Mouse (Mus musculus) limb, embryonic 11.5 days (tissue): ENCODE measurements around the gene Rap1a. TPM values are rescaled to one million over a fixed set of nuclear protein-coding genes. Genes with fewer than 3 reads are reported as not detected.
A peak's percentile ranks its signal among the peaks of the same experiment; 100 is the strongest.

Experiments used
- ATAC-seq: fragments of 200-750 bp; cut with Nextera tagmentation; 2 replicates; pipeline ENCODE4 v1.8.0; 2017; ENCODE audit warnings: low read depth; ENCODE audit not compliant: insufficient number of reproducible peaks, low FRiP score, low TSS enrichment
- DNase-seq: peaks from one replicate; pipeline ENCODE4 v3.0.0-alpha.2; 2015; ENCODE audit warnings: low spot score
- H3K27ac ChIP-seq: fragments of 300-500 bp; sonication (generic); replicated peaks from 2 replicates; pipeline ENCODE4 v1.5.1; 2014; ENCODE audit warnings: low read depth, mild to moderate bottlenecking, low read length
- H3K27me3 ChIP-seq: fragments of 300-500 bp; sonication (generic); 2 replicates; pipeline ENCODE4 v1.6.1; 2014; ENCODE audit warnings: mild to moderate bottlenecking, low read length, mixed read lengths; ENCODE audit not compliant: control insufficient read depth, insufficient read depth
- H3K36me3 ChIP-seq: fragments of 300-500 bp; sonication (generic); 2 replicates; pipeline ENCODE4 v1.6.1; 2014; ENCODE audit warnings: mild to moderate bottlenecking, low read length, moderate library complexity, mixed read lengths; ENCODE audit not compliant: control insufficient read depth, insufficient read depth
- H3K4me1 ChIP-seq: fragments of 300-500 bp; sonication (generic); 2 replicates; pipeline ENCODE4 v1.6.1; 2014; ENCODE audit warnings: low read length, mixed read lengths; ENCODE audit not compliant: control insufficient read depth, insufficient read depth
- H3K4me2 ChIP-seq: fragments of 300-500 bp; sonication (generic); 2 replicates; pipeline ENCODE4 v1.6.1; 2014; ENCODE audit warnings: low read depth, mild to moderate bottlenecking, moderate library complexity; ENCODE audit not compliant: severe bottlenecking
- H3K4me3 ChIP-seq: fragments of 300-500 bp; sonication (generic); 2 replicates; pipeline ENCODE4 v1.5.1; 2014; ENCODE audit warnings: low read depth, low read length
- H3K9ac ChIP-seq: fragments of 300-500 bp; sonication (generic); 2 replicates; pipeline ENCODE4 v1.6.1; 2014; ENCODE audit warnings: mild to moderate bottlenecking, low read length
- H3K9me3 ChIP-seq: fragments of 300-500 bp; sonication (generic); 2 replicates; pipeline ENCODE4 v1.6.1; 2016; ENCODE audit warnings: low read length; ENCODE audit not compliant: control insufficient read depth
- WGBS: fragments of 180-500 bp; shearing (Covaris S2); extraction: QIAGEN DNeasy Blood & Tissue Kit; methylation state at CpG from one replicate; pipeline ENCODE4 v1.1.7; 2014; 5-methylcytosine and 5-hydroxymethylcytosine counted together
- polyA plus RNA-seq: library from polyadenylated mRNA; unstranded; fragments of >200 nt; fragmentation: Nextera tagmentation; extraction: Ambion mirVana; gene quantifications from 2 replicates; pipeline ENCODE4 v1.2.1, GENCODE M21; 2014

The Rap1a gene
- polyA plus RNA-seq, 1 experiment from 2014 or later: 78.5 TPM

- no peaks in the 10 kb centered on the region for H3K36me3 ChIP-seq
- no peak overlapping the region for H3K4me3 ChIP-seq
- no peak for DNase-seq
- H3K27me3 ChIP-seq: peaks cover 8% of the 10 kb centered on the region; the same call in 1 of the 2 replicates
- H3K4me2 ChIP-seq: peak overlapping the region; percentile 1; the same call in 1 of the 2 replicates
- no peak for ATAC-seq
- H3K9ac ChIP-seq: no peak overlapping the region
- no peaks in the 10 kb centered on the region for H3K4me1 ChIP-seq
- WGBS: 34% methylated on average over 20 of the region's 20 CpGs
- no peak overlapping the region for H3K27ac ChIP-seq
- H3K9me3 ChIP-seq: no peaks in the 10 kb centered on the region
Measured at GRCm38 (mm10) chr3:105695476-105696386, 105.4 kb downstream of the Rap1a start.

GRCm38 (mm10) chr3:105693327-105694080, 107.6 kb downstream of the Rap1a start:
- Histone ChIP-seq H3K36me3 (no peaks in the 10 kb centered on the region), H3K4me2 (no peak overlapping the region), H3K9ac (no peak overlapping the region), H3K27me3 (peaks cover 8% of the 10 kb centered on the region; the same call in 1 of the 2 replicates), H3K4me3 (no peak overlapping the region), H3K9me3 (no peaks in the 10 kb centered on the region), H3K27ac (no peak overlapping the region), H3K4me1 (no peaks in the 10 kb centered on the region)
- ATAC-seq (no peak), DNase-seq (no peak)
- WGBS: 73% methylated on average over 14 of the region's 14 CpGs

GRCm38 (mm10) chr3:105688536-105688935, 112.6 kb downstream of the Rap1a start:
- H3K4me1 ChIP-seq: no peaks in the 10 kb centered on the region
- no peaks in the 10 kb centered on the region for H3K9me3 ChIP-seq
- no peaks in the 10 kb centered on the region for H3K36me3 ChIP-seq
- H3K4me3 ChIP-seq: no peak overlapping the region
- H3K27ac ChIP-seq: no peak overlapping the region
- no peak overlapping the region for H3K9ac ChIP-seq
- H3K4me2 ChIP-seq: no peak overlapping the region
- DNase-seq (no peak), ATAC-seq (no peak)
- no peaks in the 10 kb centered on the region for H3K27me3 ChIP-seq
- 93% methylated on average over 2 of the region's 2 CpGs for WGBS

- peak; percentile 94 for ATAC-seq
- peak within 1 kb of the TSS; percentile 61 for H3K4me2 ChIP-seq
- H3K4me3 ChIP-seq: peak within 1 kb of the TSS; percentile 98
- H3K36me3 ChIP-seq: no peaks in the 10 kb centered on the region
- peak within 1 kb of the TSS; percentile 93 for H3K9ac ChIP-seq
- under 1% methylated on average over 71 of the region's 72 CpGs for WGBS
- no peaks in the 10 kb centered on the region for H3K27me3 ChIP-seq
- peak within 1 kb of the TSS; percentile 22; the same call in 1 of the 2 replicates for H3K27ac ChIP-seq
- H3K4me1 ChIP-seq: no peaks in the 10 kb centered on the region
- DNase-seq: peak; percentile 99
- H3K9me3 ChIP-seq: no peaks in the 10 kb centered on the region
Measured at GRCm38 (mm10) chr3:105687324-105688060, 113.6 kb downstream of the Rap1a start, which contains the start of gene Ddx20. Ddx20 (minus strand) TSS chr3:105687574.

GRCm38 (mm10) chr3:105686394-105687323, 114.5 kb downstream of the Rap1a start:
- Histone ChIP-seq H3K4me2 (peak overlapping the region; percentile 61), H3K9ac (peak overlapping the region; percentile 93), H3K4me3 (peak overlapping the region; percentile 98), H3K27me3 (no peaks in the 10 kb centered on the region), H3K9me3 (no peaks in the 10 kb centered on the region), H3K27ac (peak overlapping the region; percentile 10; the same call in 1 of the 2 replicates), H3K4me1 (no peaks in the 10 kb centered on the region), H3K36me3 (peaks cover under 1% of the 10 kb centered on the region; the same call in 1 of the 2 replicates)
- no peak for DNase-seq
- WGBS: 9% methylated on average over 60 of the region's 60 CpGs
- ATAC-seq: peak; percentile 75; the same call in 1 of the 2 replicates

- Histone ChIP-seq H3K4me1 (no peaks in the 10 kb centered on the region), H3K9me3 (no peaks in the 10 kb centered on the region), H3K27me3 (no peaks in the 10 kb centered on the region), H3K4me2 (no peak overlapping the region), H3K27ac (no peak overlapping the region), H3K4me3 (no peak overlapping the region), H3K36me3 (peaks cover 10% of the 10 kb centered on the region; the same call in 1 of the 2 replicates), H3K9ac (no peak overlapping the region)
- 94% methylated on average over 7 of the region's 7 CpGs for WGBS
- DNase-seq: no peak
- no peak for ATAC-seq
Measured at GRCm38 (mm10) chr3:105680346-105680745, 120.8 kb downstream of the Rap1a start.
